Mouse (Mus musculus) spleen, postnatal 14 days (tissue): Measurements from ENCODE around the gene Vkorc1.
A peak's percentile ranks its signal among the peaks of the same experiment; 100 is the strongest.

Experiments used
- DNase-seq, 2 experiments: peaks; one replicate each; pipeline ENCODE4 v3.0.0; 2021 to 2022; ENCODE audit warnings: low spot score in 2 of 2

The Vkorc1 gene

GRCm38 (mm10) chr7:127876467-127877348 is 18.7 kb downstream of the Vkorc1 start, which contains the start of gene Zfp668:
Zfp668 (minus strand) TSS chr7:127876828.
- peak; percentile 73 to 87 for DNase-seq

GRCm38 (mm10) chr7:127876041-127876466 is 19.4 kb downstream of the Vkorc1 start, which contains the start of gene Zfp646:
Zfp646 (plus strand) TSS chr7:127876221.
- DNase-seq = peak; percentile 58

- DNase-seq = peak; percentile 75 to 83
These were observed 19.8 kb downstream of the Vkorc1 start for GRCm38 (mm10) chr7:127875627-127876001.

- no peak for DNase-seq
These were observed 20.4 kb downstream of the Vkorc1 start for GRCm38 (mm10) chr7:127874812-127875626.

GRCm38 (mm10) chr7:127870136-127870821 is 25.1 kb downstream of the Vkorc1 start:
- no peak for DNase-seq

GRCm38 (mm10) chr7:127869149-127869810 is 26.1 kb downstream of the Vkorc1 start:
- DNase-seq = no peak

GRCm38 (mm10) chr7:127867641-127868040 is 27.8 kb downstream of the Vkorc1 start:
- no peak for DNase-seq

- no peak for DNase-seq
These were observed 29.0 kb downstream of the Vkorc1 start for GRCm38 (mm10) chr7:127866434-127866833.

- DNase-seq = no peak
These were observed 37.2 kb downstream of the Vkorc1 start for GRCm38 (mm10) chr7:127858258-127858657.

- DNase-seq = no peak
These were observed 44.5 kb downstream of the Vkorc1 start for GRCm38 (mm10) chr7:127850906-127851305.

- no peak for DNase-seq
These were observed 45.2 kb downstream of the Vkorc1 start for GRCm38 (mm10) chr7:127849973-127850875.
